Mouse (Mus musculus) intestine, embryonic 15.5 days (tissue): ENCODE results near the gene Klhl6. TPM values are rescaled to one million over a fixed set of nuclear protein-coding genes. Genes with fewer than 3 reads are reported as not detected.

ENCODE experiments used
- ATAC-seq: fragments of 200-750 bp; cut with Nextera tagmentation; 2 replicates; pipeline ENCODE4 v1.8.0; 2017; ENCODE audit warnings: moderate TSS enrichment, moderate library complexity
- H3K27ac ChIP-seq: fragments of 300-500 bp; sonication (generic); 2 replicates; pipeline ENCODE4 v1.5.1; 2015; ENCODE audit warnings: mild to moderate bottlenecking, inconsistent platforms
- H3K27me3 ChIP-seq: fragments of 300-500 bp; sonication (generic); replicated peaks from 2 replicates; pipeline ENCODE4 v1.6.1; 2015; ENCODE audit warnings: inconsistent platforms
- H3K36me3 ChIP-seq: fragments of 300-500 bp; sonication (generic); 2 replicates; pipeline ENCODE4 v1.6.1; 2015; ENCODE audit warnings: inconsistent platforms
- H3K4me1 ChIP-seq: fragments of 300-500 bp; sonication (generic); replicated peaks from 2 replicates; pipeline ENCODE4 v1.6.1; 2015; ENCODE audit warnings: inconsistent platforms
- H3K4me2 ChIP-seq: fragments of 300-500 bp; sonication (generic); replicated peaks from 2 replicates; pipeline ENCODE4 v1.6.1; 2015; ENCODE audit warnings: mild to moderate bottlenecking, inconsistent platforms
- H3K4me3 ChIP-seq: fragments of 300-500 bp; sonication (generic); replicated peaks from 2 replicates; pipeline ENCODE4 v1.5.1; 2015; ENCODE audit warnings: inconsistent platforms
- H3K9ac ChIP-seq: fragments of 300-500 bp; sonication (generic); 2 replicates; pipeline ENCODE4 v1.6.1; 2015; ENCODE audit warnings: inconsistent platforms
- H3K9me3 ChIP-seq: fragments of 300-500 bp; sonication (generic); 2 replicates; pipeline ENCODE4 v1.6.1; 2016; ENCODE audit warnings: inconsistent platforms
- WGBS: fragments of 180-500 bp; shearing (Covaris S2); methylation state at CpG from one replicate; pipeline ENCODE4 v1.1.7; 2015; 5-methylcytosine and 5-hydroxymethylcytosine counted together
- polyA plus RNA-seq: library from polyadenylated mRNA; unstranded; fragments of >200 nt; fragmentation: Nextera tagmentation; extraction: Ambion mirVana; gene quantifications from 2 replicates; pipeline ENCODE4 v1.2.1, GENCODE M21; 2015

Gene Klhl6
- polyA plus RNA-seq, 1 experiment from 2014 or later, result 9.1 TPM

DNA sequence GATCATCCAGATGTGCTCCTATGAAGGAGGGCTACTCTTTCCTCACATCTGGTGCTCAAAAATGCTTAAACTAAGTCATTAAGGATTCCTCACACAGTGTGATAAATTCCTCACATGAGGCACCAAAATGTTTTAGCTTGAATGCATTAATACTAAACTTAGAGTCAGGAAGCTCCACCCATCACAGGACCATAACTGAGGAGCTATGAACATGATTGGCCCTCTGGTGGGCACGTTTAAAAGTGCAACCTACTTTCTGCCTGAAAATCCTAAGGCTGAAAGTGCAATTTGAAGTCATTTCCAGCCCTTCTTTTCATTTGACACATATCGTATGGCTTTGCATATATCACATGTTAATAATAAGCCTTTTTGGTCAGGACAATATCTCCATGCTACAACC, 75.7 kb downstream of the Klhl6 start:
- no peaks in the 10 kb centered on the region for H3K27me3 ChIP-seq
- 36% methylated on average over 2 of the region's 2 CpGs for WGBS

DNA sequence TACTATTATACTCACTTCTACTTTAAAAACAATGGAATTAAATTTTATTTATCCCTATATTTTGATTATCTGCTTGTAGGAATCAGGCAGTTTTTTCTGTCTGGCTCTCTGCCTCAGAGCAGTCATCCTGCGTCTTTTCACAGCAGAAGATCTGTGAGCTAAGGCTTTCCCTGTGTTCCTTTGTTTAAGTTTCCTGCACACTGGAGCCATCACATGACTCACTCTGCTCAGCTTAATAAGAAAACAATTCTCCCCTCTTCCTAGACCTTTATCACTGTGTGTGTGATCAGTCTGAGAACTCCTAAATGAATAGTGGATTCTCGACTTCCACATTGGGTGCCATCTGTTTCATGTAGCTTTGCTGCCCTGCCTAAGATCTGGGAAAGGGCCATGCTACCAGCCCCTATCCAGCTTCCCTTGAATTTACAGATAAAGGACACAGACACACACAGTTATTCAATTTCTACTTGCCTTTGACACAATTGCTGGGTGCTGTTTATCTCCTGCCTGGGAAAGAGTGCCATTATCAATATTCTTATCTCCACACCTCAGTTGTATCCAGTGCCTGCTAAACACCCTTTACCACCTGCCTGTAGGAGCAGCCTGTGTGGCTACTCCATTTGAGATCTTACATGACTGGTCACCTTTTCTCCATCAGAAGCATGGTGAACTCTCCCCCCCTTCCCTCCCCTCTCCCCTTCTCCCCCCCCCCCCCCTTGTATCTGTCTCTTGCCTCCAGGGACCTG, 77.9 kb downstream of the Klhl6 start:
- no peaks in the 10 kb centered on the region for H3K4me1 ChIP-seq
- WGBS, result 17% methylated on average over 2 of the region's 2 CpGs

More for the DNA sequence above, 75.7 kb downstream of the Klhl6 start:
- Histone ChIP-seq H3K4me1 (no peaks in the 10 kb centered on the region), H3K4me2 (no peak overlapping the region), H3K36me3 (no peaks in the 10 kb centered on the region), H3K27ac (no peak overlapping the region), H3K4me3 (no peak overlapping the region), H3K9me3 (no peaks in the 10 kb centered on the region), H3K9ac (no peak overlapping the region)
- no peak for ATAC-seq

DNA sequence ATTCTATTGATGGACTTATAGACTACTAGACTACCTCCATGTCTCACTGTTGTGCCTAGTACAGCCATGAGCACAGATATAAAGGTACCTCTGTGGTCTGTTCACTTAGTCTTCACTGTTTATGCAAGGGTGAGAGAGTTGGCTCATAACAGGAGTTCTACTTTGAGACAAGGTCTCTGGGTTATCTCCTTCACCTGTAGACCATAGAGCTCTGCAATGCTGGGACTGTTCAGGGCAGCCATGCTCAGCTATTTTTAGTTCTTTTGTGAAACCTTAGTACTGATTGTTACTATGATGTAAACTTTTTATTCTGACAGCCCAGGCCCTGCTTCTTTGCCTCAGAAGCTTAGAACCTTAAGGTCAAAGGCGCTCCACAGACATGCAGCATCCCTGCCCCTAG, 79.0 kb downstream of the Klhl6 start:
- 97% methylated on average over 1 of the region's 1 CpGs for WGBS

More for the DNA sequence above, 77.9 kb downstream of the Klhl6 start:
- ATAC-seq, result 0 out of 2 replicates have a peak, but pooled peaks have one; percentile 45
- Histone ChIP-seq H3K27ac (no peak overlapping the region; the same call in 1 of the 2 replicates), H3K4me2 (no peak overlapping the region), H3K9me3 (no peaks in the 10 kb centered on the region), H3K27me3 (no peaks in the 10 kb centered on the region), H3K9ac (no peak overlapping the region), H3K36me3 (no peaks in the 10 kb centered on the region), H3K4me3 (no peak overlapping the region)

More for the DNA sequence above, 79.0 kb downstream of the Klhl6 start:
- no peak for ATAC-seq
- Histone ChIP-seq H3K9ac (no peak overlapping the region), H3K9me3 (no peaks in the 10 kb centered on the region), H3K4me3 (no peak overlapping the region), H3K4me1 (no peaks in the 10 kb centered on the region), H3K27me3 (no peaks in the 10 kb centered on the region), H3K27ac (no peak overlapping the region), H3K4me2 (no peak overlapping the region), H3K36me3 (no peaks in the 10 kb centered on the region)

Other genes starting within 250 kb of the Klhl6 start
- gene B3gnt5, start 222.8 kb downstream of the Klhl6 start, polyA plus RNA-seq, result 9.4 and 11.1 TPM in 2 replicates
- gene Klhl24, start 114.5 kb upstream of the Klhl6 start, polyA plus RNA-seq, result 17.9 and 22.1 TPM in 2 replicates
- 21.7 and 22.7 TPM in 2 replicates for gene Yeats2, start 158.0 kb upstream of the Klhl6 start, polyA plus RNA-seq